Mouse (Mus musculus) stomach, embryonic 15.5 days (tissue): ENCODE data around the gene Clip3. TPM values are rescaled to one million over a fixed set of nuclear protein-coding genes. Genes with fewer than 3 reads are reported as not detected.
A peak's percentile ranks its signal among the peaks of the same experiment; 100 is the strongest.

Source experiments
- ATAC-seq: fragments of 200-750 bp; cut with Nextera tagmentation; 2 replicates; pipeline ENCODE4 v1.8.0; 2017; ENCODE audit warnings: low read depth, moderate number of reproducible peaks, moderate TSS enrichment; ENCODE audit not compliant: insufficient read depth, low FRiP score
- H3K27ac ChIP-seq: fragments of 300-500 bp; sonication (generic); 2 replicates; pipeline ENCODE4 v1.5.1; 2015; ENCODE audit warnings: mild to moderate bottlenecking, inconsistent platforms
- H3K27me3 ChIP-seq: fragments of 300-500 bp; sonication (generic); replicated peaks from 2 replicates; pipeline ENCODE4 v1.6.1; 2015; ENCODE audit warnings: inconsistent platforms
- H3K36me3 ChIP-seq: fragments of 300-500 bp; sonication (generic); 2 replicates; pipeline ENCODE4 v1.6.1; 2015; ENCODE audit warnings: inconsistent platforms
- H3K4me1 ChIP-seq: fragments of 300-500 bp; sonication (generic); 2 replicates; pipeline ENCODE4 v1.6.1; 2015; ENCODE audit warnings: inconsistent platforms
- H3K4me2 ChIP-seq: fragments of 300-500 bp; sonication (generic); 2 replicates; pipeline ENCODE4 v1.6.1; 2015; ENCODE audit warnings: mild to moderate bottlenecking, inconsistent platforms
- H3K4me3 ChIP-seq: fragments of 300-500 bp; sonication (generic); replicated peaks from 2 replicates; pipeline ENCODE4 v1.5.1; 2015; ENCODE audit warnings: inconsistent platforms
- H3K9ac ChIP-seq: fragments of 300-500 bp; sonication (generic); 2 replicates; pipeline ENCODE4 v1.6.1; 2015; ENCODE audit warnings: inconsistent platforms
- H3K9me3 ChIP-seq: fragments of 300-500 bp; sonication (generic); 2 replicates; pipeline ENCODE4 v1.6.1; 2016; ENCODE audit warnings: inconsistent platforms
- WGBS: fragments of 180-500 bp; shearing (Covaris S2); methylation state at CpG from one replicate; pipeline ENCODE4 v1.1.7; 2015; 5-methylcytosine and 5-hydroxymethylcytosine counted together
- polyA plus RNA-seq: library from polyadenylated mRNA; unstranded; fragments of >200 nt; fragmentation: Nextera tagmentation; extraction: Ambion mirVana; gene quantifications from 2 replicates; pipeline ENCODE4 v1.2.1, GENCODE M21; 2015

Clip3 gene
- polyA plus RNA-seq, 1 experiment from 2014 or later: 26.6 TPM

DNA sequence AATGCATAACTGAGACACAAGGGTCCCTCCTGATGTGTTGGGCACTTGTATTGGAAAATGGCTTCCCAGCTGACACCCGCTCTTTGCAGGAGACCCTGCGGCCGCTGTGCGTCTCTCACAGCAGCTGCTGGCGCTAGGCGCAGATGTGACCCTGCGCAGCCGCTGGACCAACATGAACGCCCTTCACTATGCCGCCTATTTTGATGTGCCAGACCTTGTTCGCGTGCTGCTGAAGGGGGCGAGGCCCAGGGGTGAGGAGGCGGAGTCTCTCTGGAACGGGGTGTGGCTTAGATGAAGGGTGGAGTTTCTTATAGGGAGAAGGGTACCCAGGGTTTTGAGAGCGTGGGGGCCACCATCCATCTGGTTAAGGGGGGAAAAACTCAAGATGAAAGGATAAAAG lies 5.7 kb downstream of the Clip3 start:
- Histone ChIP-seq H3K27ac (no peak overlapping the region), H3K4me3 (no peak overlapping the region), H3K4me1 (0 out of 2 replicates have a peak, but pooled peaks cover 7% of the 10 kb centered on the region), H3K4me2 (no peak overlapping the region), H3K9ac (no peak overlapping the region), H3K36me3 (peaks cover 9% of the 10 kb centered on the region; the same call in 1 of the 2 replicates), H3K9me3 (no peaks in the 10 kb centered on the region), H3K27me3 (no peaks in the 10 kb centered on the region)
- no peak for ATAC-seq
- WGBS: 77% methylated on average over 16 of the region's 16 CpGs

DNA sequence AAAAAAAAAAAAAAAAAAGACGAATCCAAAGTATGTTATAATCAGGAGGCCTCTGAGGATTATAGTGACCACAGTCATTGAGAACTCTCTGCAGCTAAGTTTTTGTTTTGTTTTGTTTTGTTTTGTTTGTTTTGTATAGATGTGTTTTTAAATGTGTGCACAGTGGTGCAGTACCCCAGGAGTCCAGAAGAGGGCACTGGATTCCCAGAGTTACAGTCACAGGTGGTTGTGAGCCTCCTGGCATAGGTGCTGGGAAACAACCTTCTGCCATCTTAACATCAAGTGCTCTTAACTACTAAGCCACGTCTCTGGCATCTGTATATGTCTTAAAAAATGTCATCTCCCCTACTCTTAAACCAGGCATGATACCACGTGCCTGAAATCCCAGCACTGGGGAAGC lies 9.4 kb downstream of the Clip3 start:
- no peaks in the 10 kb centered on the region for H3K4me1 ChIP-seq
- H3K4me2 ChIP-seq: no peak overlapping the region
- WGBS: 46% methylated on average over 3 of the region's 3 CpGs
- no peak overlapping the region for H3K27ac ChIP-seq
- no peaks in the 10 kb centered on the region for H3K27me3 ChIP-seq
- peaks cover 15% of the 10 kb centered on the region for H3K36me3 ChIP-seq
- H3K4me3 ChIP-seq: no peak overlapping the region
- H3K9me3 ChIP-seq: no peaks in the 10 kb centered on the region
- H3K9ac ChIP-seq: no peak overlapping the region
- ATAC-seq: no peak

DNA sequence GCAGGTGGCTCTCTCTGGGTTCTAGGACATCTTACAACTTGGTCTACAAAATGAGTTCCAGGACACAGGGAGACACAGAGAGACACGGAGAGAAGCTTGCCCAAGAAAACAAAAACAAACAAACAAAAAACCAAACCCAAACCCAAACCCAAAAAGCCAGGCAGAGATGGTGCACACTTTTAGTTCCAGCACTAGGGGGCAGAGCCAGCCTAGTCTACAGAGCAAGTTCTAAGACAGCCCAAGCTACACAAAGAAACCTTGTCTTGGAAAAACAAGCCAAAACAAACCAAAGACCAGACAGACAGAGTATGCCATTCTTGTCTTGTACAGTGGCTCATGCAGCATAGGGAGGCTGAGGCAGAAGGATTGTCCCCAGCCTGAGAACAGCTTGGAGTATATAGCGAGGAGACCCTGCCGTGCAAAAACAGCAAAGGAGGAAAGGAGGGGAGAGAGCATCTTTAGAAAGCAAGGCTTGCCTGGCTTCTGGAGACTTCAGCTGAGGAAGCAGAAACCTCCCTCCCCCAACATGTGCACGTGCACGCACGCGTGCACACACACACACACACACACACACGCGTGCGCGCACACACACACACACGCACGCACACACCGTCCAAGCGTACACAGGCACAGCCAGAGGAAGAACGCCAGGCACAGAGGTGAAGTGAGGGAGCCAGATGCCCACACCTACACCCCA lies 14.7 kb downstream of the Clip3 start:
- 87% methylated on average over 16 of the region's 16 CpGs for WGBS
- Histone ChIP-seq H3K27me3 (no peaks in the 10 kb centered on the region), H3K27ac (no peak overlapping the region), H3K4me2 (no peak overlapping the region), H3K9ac (no peak overlapping the region), H3K36me3 (peaks cover 12% of the 10 kb centered on the region), H3K4me3 (no peak overlapping the region), H3K9me3 (no peaks in the 10 kb centered on the region), H3K4me1 (peaks cover 19% of the 10 kb centered on the region; the same call in 1 of the 2 replicates)
- ATAC-seq: no peak

DNA sequence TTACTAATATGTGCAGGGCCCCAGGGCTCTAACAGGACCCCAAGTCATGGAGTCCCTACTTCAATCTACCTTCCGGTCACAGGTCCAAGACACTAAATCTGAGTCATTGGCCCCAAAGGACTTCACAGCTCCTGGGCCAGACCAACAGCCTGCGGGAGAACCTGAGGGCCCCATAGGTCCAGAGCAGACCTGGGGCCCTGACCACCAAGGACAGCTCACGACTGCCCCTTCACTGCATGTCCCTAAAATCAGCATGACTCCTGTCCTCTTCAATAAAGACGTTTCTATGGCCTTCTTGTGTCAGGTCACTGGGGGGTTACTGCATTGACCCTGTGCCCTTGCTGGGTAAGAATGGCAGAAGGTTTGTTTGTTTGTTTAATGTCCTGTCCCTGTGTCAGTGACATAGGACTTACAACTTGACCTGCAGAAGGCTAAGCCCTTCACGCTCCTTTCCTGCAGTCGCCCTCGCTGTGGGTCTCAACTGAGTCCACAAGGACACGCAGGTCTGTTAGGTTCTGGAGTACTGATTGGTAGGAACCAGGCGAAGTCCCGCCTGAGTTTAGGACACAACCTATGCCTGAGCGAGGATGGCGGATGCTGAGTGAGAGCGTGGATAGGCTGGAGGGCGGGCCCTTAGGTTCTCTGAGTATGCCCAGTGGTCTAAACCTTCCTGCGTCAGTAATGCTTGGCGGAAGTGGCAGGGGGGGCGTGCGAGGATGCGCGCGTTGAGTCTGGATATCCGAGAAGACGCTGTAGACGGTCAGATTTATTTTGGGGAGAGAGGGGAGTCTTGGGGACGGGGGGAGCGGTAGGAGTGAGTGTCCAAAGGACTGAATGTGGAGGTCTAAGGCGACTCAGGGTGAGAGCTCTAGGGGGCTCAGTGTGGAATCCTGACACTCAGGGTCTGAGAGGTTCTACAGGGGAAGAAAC lies 16.8 kb downstream of the Clip3 start, which contains the start of gene Alkbh6:
Alkbh6 (plus strand) TSS at position 642 of the 930 bp plus-strand sequence.
- Histone ChIP-seq H3K4me2 (peak within 1 kb of the TSS; percentile 85), H3K4me3 (peak within 1 kb of the TSS; percentile 67), H3K9ac (peak within 1 kb of the TSS; percentile 35), H3K36me3 (peaks cover 6% of the 10 kb centered on the region), H3K27me3 (no peaks in the 10 kb centered on the region), H3K4me1 (peaks cover 19% of the 10 kb centered on the region; the same call in 1 of the 2 replicates), H3K27ac (peak within 1 kb of the TSS; percentile 64), H3K9me3 (no peaks in the 10 kb centered on the region)
- 3% methylated on average over 27 of the region's 27 CpGs for WGBS
- ATAC-seq: peak; percentile 100

DNA sequence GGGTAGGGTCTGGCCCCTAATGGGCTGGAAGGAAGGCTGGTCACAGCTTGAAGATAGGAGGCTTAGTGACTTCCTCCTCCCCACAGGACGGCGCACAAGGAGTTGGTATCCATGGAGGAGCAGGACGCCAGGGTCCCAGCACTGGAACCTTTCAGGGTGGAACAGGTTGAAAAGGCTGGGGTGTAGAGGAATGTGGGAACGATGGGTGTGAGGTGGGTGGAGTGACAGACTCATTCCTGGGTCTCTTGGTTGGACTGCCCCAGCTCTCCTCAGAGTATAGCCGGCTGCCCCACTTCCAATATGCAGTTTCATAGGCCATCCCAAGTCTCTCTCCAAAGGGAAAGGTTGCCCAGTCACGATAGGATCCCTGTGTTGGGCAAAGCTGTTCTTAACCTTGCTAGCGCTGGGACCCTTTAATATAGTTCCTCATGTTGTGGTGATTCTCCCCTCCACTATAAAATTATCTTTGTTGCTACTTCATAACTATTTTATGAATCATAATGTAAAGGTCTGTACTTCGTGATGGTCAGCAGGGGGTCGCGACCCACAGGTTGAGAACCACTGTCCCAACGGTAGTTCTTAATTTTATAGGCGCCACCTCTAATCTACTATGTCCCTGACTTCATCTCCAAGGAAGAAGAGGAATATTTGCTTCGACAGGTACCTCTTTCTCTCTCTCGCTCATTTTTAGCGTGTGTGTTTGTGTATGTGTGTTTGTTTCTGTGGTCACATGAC lies 18.0 kb downstream of the Clip3 start:
- peak overlapping the region; percentile 85 for H3K4me2 ChIP-seq

DNA sequence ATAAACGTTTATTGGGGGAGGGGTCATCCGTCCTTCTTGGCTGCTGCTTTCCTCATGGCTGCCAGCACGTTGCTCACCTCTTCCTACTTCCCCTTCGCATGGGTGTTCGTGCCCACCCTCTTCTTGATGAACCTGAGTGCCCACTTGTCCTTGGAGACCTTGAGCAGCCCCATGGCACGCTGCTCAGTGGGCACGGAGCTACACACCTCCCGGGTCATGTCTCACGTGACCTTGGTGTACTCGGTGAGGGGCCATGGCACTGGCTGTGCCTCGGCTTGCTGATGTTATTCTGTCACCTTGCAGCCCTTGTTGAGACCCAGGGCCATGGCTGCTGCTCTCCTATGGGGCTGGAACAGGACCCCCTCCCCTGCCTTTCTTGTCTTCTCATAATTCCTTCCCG lies 18.6 kb downstream of the Clip3 start:
- Histone ChIP-seq H3K4me1 (peaks cover 19% of the 10 kb centered on the region; the same call in 1 of the 2 replicates), H3K4me2 (no peak overlapping the region), H3K9ac (no peak overlapping the region), H3K27ac (no peak overlapping the region), H3K27me3 (no peaks in the 10 kb centered on the region), H3K36me3 (no peaks in the 10 kb centered on the region), H3K4me3 (no peak overlapping the region), H3K9me3 (no peaks in the 10 kb centered on the region)
- 81% methylated on average over 12 of the region's 12 CpGs for WGBS
- ATAC-seq: no peak

More for the DNA sequence above, 18.0 kb downstream of the Clip3 start:
- 56% methylated on average over 15 of the region's 15 CpGs for WGBS
- Histone ChIP-seq H3K27ac (peak overlapping the region; percentile 36; the same call in 1 of the 2 replicates), H3K4me1 (peaks cover 19% of the 10 kb centered on the region; the same call in 1 of the 2 replicates), H3K4me3 (peak overlapping the region; percentile 67), H3K9ac (peak overlapping the region; percentile 35), H3K36me3 (no peaks in the 10 kb centered on the region), H3K9me3 (no peaks in the 10 kb centered on the region), H3K27me3 (no peaks in the 10 kb centered on the region)
- ATAC-seq: no peak

DNA sequence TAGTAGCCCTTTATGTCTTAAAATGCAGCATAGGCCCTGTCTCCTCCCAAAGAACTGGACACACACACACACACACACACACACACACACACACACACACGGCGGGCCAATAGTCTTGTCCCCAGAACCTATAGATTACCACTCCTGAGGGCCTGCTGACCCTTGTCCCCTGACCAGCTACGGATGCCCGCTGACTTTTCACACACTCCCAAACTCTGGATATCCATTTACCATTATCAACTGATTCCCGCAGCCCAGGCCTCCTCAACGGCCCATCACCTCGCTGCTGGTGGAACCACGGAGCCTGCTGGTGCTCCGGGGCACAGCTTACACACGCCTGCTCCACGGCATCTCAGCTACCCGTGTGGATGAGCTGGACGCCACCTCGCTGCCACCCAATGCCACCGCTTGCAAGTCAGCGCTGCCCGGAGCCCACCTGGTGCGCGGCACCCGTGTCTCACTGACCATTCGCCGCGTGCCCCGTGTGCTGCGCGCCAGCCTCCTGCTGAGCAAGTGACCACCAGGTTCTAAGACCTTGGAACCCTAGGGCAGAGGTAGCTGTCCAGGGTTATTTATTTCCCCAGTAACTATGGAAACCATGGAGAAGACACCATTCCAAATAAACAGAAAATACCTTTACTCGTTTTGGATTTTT lies 22.3 kb downstream of the Clip3 start:
- Histone ChIP-seq H3K4me1 (peaks cover 13% of the 10 kb centered on the region; the same call in 1 of the 2 replicates), H3K4me2 (no peak overlapping the region), H3K27ac (no peak overlapping the region), H3K9me3 (no peaks in the 10 kb centered on the region), H3K9ac (no peak overlapping the region), H3K27me3 (no peaks in the 10 kb centered on the region), H3K36me3 (no peaks in the 10 kb centered on the region), H3K4me3 (no peak overlapping the region)
- no peak for ATAC-seq
- 44% methylated on average over 27 of the region's 27 CpGs for WGBS

DNA sequence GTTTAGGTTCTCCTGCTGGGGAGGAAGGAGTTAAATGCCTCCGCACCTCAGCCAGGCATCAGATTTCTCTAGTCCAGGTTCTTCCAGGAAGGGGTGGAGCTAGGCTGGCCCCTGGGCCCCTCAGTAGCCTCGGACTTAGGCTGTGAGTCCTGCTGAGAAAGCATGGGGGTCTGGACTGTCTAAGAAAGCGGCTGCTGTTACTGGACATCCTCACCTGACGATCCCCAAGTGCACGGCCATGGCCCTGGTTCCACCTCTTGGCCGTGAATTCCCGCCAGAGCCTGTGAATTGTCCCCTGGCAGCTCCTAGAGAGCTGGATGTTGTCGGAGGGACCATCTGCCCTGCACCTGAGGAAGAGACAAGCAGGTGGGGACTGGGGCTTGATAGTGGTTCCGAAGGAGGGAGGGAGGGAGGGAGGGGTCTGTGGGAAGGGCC lies 23.2 kb downstream of the Clip3 start, which contains the start of gene Syne4:
Syne4 (plus strand) TSS at position 87 of the 435 bp plus-strand sequence.
- no peaks in the 10 kb centered on the region for H3K27me3 ChIP-seq
- H3K9me3 ChIP-seq: no peaks in the 10 kb centered on the region
- no peaks in the 10 kb centered on the region for H3K36me3 ChIP-seq
- H3K4me1 ChIP-seq: 0 out of 2 replicates have a peak, but pooled peaks cover 4% of the 10 kb centered on the region
- ATAC-seq: peak; percentile 76; the same call in 1 of the 2 replicates
- 6% methylated on average over 9 of the region's 9 CpGs for WGBS
- H3K4me3 ChIP-seq: peak within 1 kb of the TSS; percentile 44
- peak within 1 kb of the TSS; percentile 46 for H3K4me2 ChIP-seq
- H3K27ac ChIP-seq: peak within 1 kb of the TSS; percentile 61
- H3K9ac ChIP-seq: peak within 1 kb of the TSS; percentile 39

DNA sequence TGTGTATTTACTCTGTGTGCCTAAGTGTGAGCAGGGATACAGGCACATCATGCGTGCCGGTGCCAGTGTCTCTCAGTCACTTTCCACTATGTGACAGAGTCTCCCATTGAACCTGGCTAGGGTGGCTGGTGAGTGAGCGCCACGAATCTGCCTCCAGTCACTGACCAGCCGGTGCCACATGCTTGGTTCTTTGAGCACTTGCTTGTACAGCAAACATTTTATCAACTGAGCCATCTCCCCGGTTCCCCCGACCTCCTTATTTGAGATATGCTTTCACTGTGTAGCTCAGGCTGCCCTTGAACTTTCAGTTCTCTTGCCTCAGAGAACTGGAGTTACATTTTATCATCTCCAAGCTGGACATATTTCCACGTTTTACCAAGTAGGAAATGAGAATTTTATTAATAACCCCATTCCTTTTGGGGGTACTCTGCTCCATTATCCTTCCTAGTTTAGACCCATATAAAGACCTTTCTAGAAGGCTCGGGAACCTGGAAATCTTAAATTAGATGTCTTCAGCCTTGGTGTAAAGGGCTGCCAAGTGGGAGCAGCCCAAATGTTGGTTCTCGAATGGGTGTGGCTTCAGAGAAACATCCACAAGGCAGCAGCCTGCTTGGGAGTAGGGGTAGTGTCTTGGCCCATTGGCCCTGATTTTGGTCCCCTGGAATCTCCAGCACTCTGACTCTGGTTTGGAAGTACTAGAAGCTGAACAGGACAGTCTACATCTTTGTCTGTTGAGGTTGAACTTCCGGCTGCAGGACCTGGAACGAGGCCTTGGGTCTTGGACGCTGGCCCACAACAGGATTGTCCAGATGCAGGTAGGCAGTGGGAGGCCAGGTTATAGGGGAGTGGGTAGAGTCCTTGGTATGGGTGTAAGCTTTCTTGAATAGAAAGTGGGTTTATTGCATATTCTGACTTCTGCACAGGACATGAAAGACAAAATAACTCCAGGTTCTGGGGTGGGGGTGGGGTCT lies 24.3 kb downstream of the Clip3 start:
- 65% methylated on average over 13 of the region's 13 CpGs for WGBS
- H3K9ac ChIP-seq: no peak overlapping the region

DNA sequence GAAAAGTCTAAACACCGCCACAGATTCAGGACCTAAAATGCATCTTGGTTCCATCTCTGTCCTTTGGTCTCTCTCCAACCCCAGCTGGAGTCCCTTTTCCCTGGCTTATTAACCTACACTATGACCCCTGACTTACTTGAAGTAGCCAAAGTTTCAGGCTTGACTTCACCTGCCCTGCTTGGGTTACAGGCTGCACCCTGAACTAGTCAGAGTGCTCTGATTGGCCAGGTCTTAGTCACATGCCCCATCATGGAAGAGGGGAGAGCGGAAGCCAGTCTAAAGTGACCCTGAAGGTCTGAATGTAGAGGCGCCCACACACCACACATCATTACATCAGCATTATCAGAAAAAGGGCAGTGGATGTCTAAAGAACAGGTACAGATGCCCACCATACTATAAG lies 26.6 kb downstream of the Clip3 start:
- Histone ChIP-seq H3K9ac (no peak overlapping the region), H3K9me3 (no peaks in the 10 kb centered on the region), H3K27me3 (no peaks in the 10 kb centered on the region), H3K4me2 (no peak overlapping the region), H3K27ac (no peak overlapping the region), H3K4me3 (no peak overlapping the region), H3K4me1 (peaks cover 11% of the 10 kb centered on the region; the same call in 1 of the 2 replicates), H3K36me3 (no peaks in the 10 kb centered on the region)
- WGBS: 97% methylated on average over 3 of the region's 3 CpGs
- no peak for ATAC-seq

More for the DNA sequence above, 24.3 kb downstream of the Clip3 start:
- Histone ChIP-seq H3K27ac (no peak overlapping the region), H3K9me3 (no peaks in the 10 kb centered on the region), H3K36me3 (no peaks in the 10 kb centered on the region), H3K4me1 (0 out of 2 replicates have a peak, but pooled peaks cover 3% of the 10 kb centered on the region), H3K4me2 (peak overlapping the region; percentile 46), H3K27me3 (no peaks in the 10 kb centered on the region), H3K4me3 (peak overlapping the region; percentile 44)
- no peak for ATAC-seq
